Mouse (Mus musculus) lung, postnatal 4 days (tissue): ENCODE measurements at regions not wholly inside any gene's neighbourhood (a gene's known extent, or its start where the extent isn't known, plus 50 kb on each side); places are given as distances from the start of the nearest gene placed in this dataset.

ENCODE experiments used
- DNase-seq, 2 experiments: peaks; one replicate each; pipeline ENCODE4 v3.0.0; 2021

GRCm38 (mm10) chr2:21043302-21043701 is 74.6 kb upstream of the Arhgap21 start:
- DNase-seq = no peak

GRCm38 (mm10) chr2:21037607-21038006 is 68.9 kb upstream of the Arhgap21 start:
- DNase-seq = no peak

- peak; percentile 34 to 69 for DNase-seq
Observed at GRCm38 (mm10) chr2:21037181-21037580, 68.5 kb upstream of the Arhgap21 start.

- no peak for DNase-seq
Observed at GRCm38 (mm10) chr2:21035884-21036648, 67.4 kb upstream of the Arhgap21 start.

GRCm38 (mm10) chr2:21034651-21035050 is 66.0 kb upstream of the Arhgap21 start:
- DNase-seq = no peak

- no peak for DNase-seq
Observed at GRCm38 (mm10) chr2:21030650-21031049, 62.0 kb upstream of the Arhgap21 start.

- no peak for DNase-seq
Observed at GRCm38 (mm10) chr2:21029391-21030010, 60.8 kb upstream of the Arhgap21 start.

GRCm38 (mm10) chr2:21028605-21029004 is 59.9 kb upstream of the Arhgap21 start:
- DNase-seq = peak; percentile 34 to 76

- no peak for DNase-seq
Observed at GRCm38 (mm10) chr2:21018535-21018934, 49.9 kb upstream of the Arhgap21 start.
